Comparison of ENCODE assay signal across 14 mouse cellular contexts in genomic region chr12:79615717-79616316, GRCm38 (mm10).
DNase-seq lines count a peak whose midpoint lies in the region; ATAC-seq and TF ChIP-seq lines count a peak whose summit lies in the region.
"Had no signal": no experiment of that assay in that cellular context is flagged by ENCODE, and none has a peak within 500 bp of the region (broad histone marks: within the 10 kb centered on the region; RNA-seq: fewer than 3 reads in every experiment).

No protein-coding gene starts in this region.

- peak; percentile 98 for TF ChIP-seq EP300 in lung, postnatal 0 days (IDR thresholded peaks at IDR 0.05)

- WGBS in hindbrain, embryonic 10.5 days: 79% methylated on average over 5 of the region's 5 CpGs
- 77% methylated on average over 5 of the region's 5 CpGs for WGBS in hindbrain, postnatal 0 days
- 84% methylated on average over 5 of the region's 5 CpGs for whole genome bisulfite sequencing in midbrain, embryonic 10.5 days
- WGBS in midbrain, embryonic 13.5 days: 82% methylated on average over 5 of the region's 5 CpGs
- WGBS in lung, postnatal 0 days: 52% methylated on average over 5 of the region's 5 CpGs

- DNase-seq in hindbrain, embryonic 10.5 days (ENCODE audit: low spot score): no peak
- DNase-seq in hindbrain, postnatal 0 days (ENCODE audit: low spot score): no peak
- DNase-seq in midbrain, embryonic 10.5 days (ENCODE audit: low spot score): no peak
- DNase-seq in lung, postnatal 0 days (ENCODE audit: low spot score): peak; percentile 89
- DNase-seq in neural tube, embryonic 10.5 days (ENCODE audit: extremely low spot score, low spot score): no peak
- DNase-seq in frontal cortex, postnatal 25 days (ENCODE audit: low spot score in 2 of 2): no peak
- DNase-seq: adrenal gland, postnatal 10 days; cerebellum, postnatal 25 days; heart, adult 2 months; midbrain, embryonic 14.5 days; spleen, adult 18-20 months had no signal

- H3K9me3 ChIP-seq in hindbrain, embryonic 10.5 days: no peaks in the 10 kb centered on the region
- no peaks in the 10 kb centered on the region for H3K9me3 ChIP-seq in hindbrain, postnatal 0 days (ENCODE audit: low read length)
- no peaks in the 10 kb centered on the region for H3K9me3 ChIP-seq in midbrain, embryonic 10.5 days (replicated peaks)
- no peaks in the 10 kb centered on the region for H3K9me3 ChIP-seq in midbrain, embryonic 13.5 days
- no peaks in the 10 kb centered on the region for H3K9me3 ChIP-seq in lung, postnatal 0 days (ENCODE audit: low read length)
- H3K9me3 ChIP-seq: neural tube, embryonic 12.5 days had no signal

- no peak for TF ChIP-seq CTCF in hindbrain, postnatal 0 days (IDR thresholded peaks at IDR 0.05; ENCODE audit: low read depth)
- no peak for TF ChIP-seq CTCF in lung, postnatal 0 days (IDR thresholded peaks at IDR 0.05)

- peaks cover 16% of the 10 kb centered on the region for H3K27me3 ChIP-seq in hindbrain, embryonic 10.5 days (ENCODE audit: insufficient read depth, poor library complexity, severe bottlenecking)
- H3K27me3 ChIP-seq in hindbrain, postnatal 0 days (ENCODE audit: insufficient read depth, low read length): no peaks in the 10 kb centered on the region
- peaks cover 12% of the 10 kb centered on the region for H3K27me3 ChIP-seq in midbrain, embryonic 10.5 days (ENCODE audit: low read depth, poor library complexity, severe bottlenecking)
- H3K27me3 ChIP-seq in midbrain, embryonic 13.5 days: peaks cover 9% of the 10 kb centered on the region
- H3K27me3 ChIP-seq in lung, postnatal 0 days (replicated peaks; ENCODE audit: insufficient read depth, low read length): no peaks in the 10 kb centered on the region
- H3K27me3 ChIP-seq: neural tube, embryonic 12.5 days had no signal

- H3K36me3 ChIP-seq in hindbrain, embryonic 10.5 days: no peaks in the 10 kb centered on the region
- H3K36me3 ChIP-seq in hindbrain, postnatal 0 days (ENCODE audit: insufficient read depth, low read length): no peaks in the 10 kb centered on the region
- H3K36me3 ChIP-seq in midbrain, embryonic 10.5 days: no peaks in the 10 kb centered on the region
- H3K36me3 ChIP-seq in midbrain, embryonic 13.5 days: no peaks in the 10 kb centered on the region
- no peaks in the 10 kb centered on the region for H3K36me3 ChIP-seq in lung, postnatal 0 days (ENCODE audit: insufficient read depth, low read length)
- H3K36me3 ChIP-seq: neural tube, embryonic 12.5 days had no signal

- H3K27ac ChIP-seq in hindbrain, embryonic 10.5 days: peak overlapping the region; percentile 51
- no peak overlapping the region for H3K27ac ChIP-seq in hindbrain, postnatal 0 days
- peak overlapping the region; percentile 65 for H3K27ac ChIP-seq in midbrain, embryonic 10.5 days (replicated peaks)
- H3K27ac ChIP-seq in midbrain, embryonic 13.5 days: no peak overlapping the region
- peak overlapping the region; percentile 51; the same call in 1 of the 2 replicates for H3K27ac ChIP-seq in lung, postnatal 0 days (ENCODE audit: low read length)
- H3K27ac ChIP-seq: heart, adult 2 months; neural tube, embryonic 12.5 days had no signal

- no peak overlapping the region for H3K4me2 ChIP-seq in hindbrain, postnatal 0 days (ENCODE audit: low read depth, low read length)
- no peak overlapping the region for H3K4me2 ChIP-seq in midbrain, embryonic 13.5 days (replicated peaks)
- no peak overlapping the region for H3K4me2 ChIP-seq in lung, postnatal 0 days (replicated peaks; ENCODE audit: low read depth, low read length)
- H3K4me2 ChIP-seq: neural tube, embryonic 12.5 days had no signal

- no peak overlapping the region for H3K9ac ChIP-seq in hindbrain, postnatal 0 days (replicated peaks; ENCODE audit: low read length)
- H3K9ac ChIP-seq in midbrain, embryonic 13.5 days (replicated peaks): no peak overlapping the region
- H3K9ac ChIP-seq in lung, postnatal 0 days (replicated peaks; ENCODE audit: low read depth): no peak overlapping the region
- H3K9ac ChIP-seq: neural tube, embryonic 12.5 days had no signal

- no peak for ATAC-seq in hindbrain, postnatal 0 days
- no peak for ATAC-seq in midbrain, embryonic 13.5 days
- ATAC-seq in lung, postnatal 0 days: peak; percentile 51
- ATAC-seq: intestine, embryonic 16.5 days had no signal

- H3K4me3 ChIP-seq in hindbrain, embryonic 10.5 days: no peak overlapping the region
- no peak overlapping the region for H3K4me3 ChIP-seq in hindbrain, postnatal 0 days (ENCODE audit: low read length)
- H3K4me3 ChIP-seq in midbrain, embryonic 10.5 days: no peak overlapping the region
- no peak overlapping the region for H3K4me3 ChIP-seq in midbrain, embryonic 13.5 days (replicated peaks)
- no peak overlapping the region for H3K4me3 ChIP-seq in lung, postnatal 0 days (ENCODE audit: low read depth, low read length)
- H3K4me3 ChIP-seq: heart, adult 2 months; neural tube, embryonic 12.5 days had no signal

- H3K4me1 ChIP-seq in hindbrain, embryonic 10.5 days (replicated peaks): peaks cover 26% of the 10 kb centered on the region
- no peaks in the 10 kb centered on the region for H3K4me1 ChIP-seq in hindbrain, postnatal 0 days (ENCODE audit: insufficient read depth, low read length)
- H3K4me1 ChIP-seq in midbrain, embryonic 10.5 days: peaks cover 46% of the 10 kb centered on the region
- H3K4me1 ChIP-seq in midbrain, embryonic 13.5 days (replicated peaks): peaks cover 7% of the 10 kb centered on the region
- peaks cover 18% of the 10 kb centered on the region; the same call in 1 of the 2 replicates for H3K4me1 ChIP-seq in lung, postnatal 0 days (ENCODE audit: insufficient read depth, low read depth, low read length)
- H3K4me1 ChIP-seq: neural tube, embryonic 12.5 days had no signal

Comparison
In these comparisons a context has a peak if more than half of its experiments do, and no peak if none do; other contexts are left out.
1. H3K27ac ChIP-seq: peak in hindbrain, embryonic 10.5 days (single experiment), midbrain, embryonic 10.5 days (single experiment) and lung, postnatal 0 days (single experiment); none in hindbrain, postnatal 0 days (single experiment) and midbrain, embryonic 13.5 days (single experiment).